Mouse (Mus musculus) stomach, postnatal 0 days (tissue): Measurements from ENCODE around the gene Vps11. TPM values are rescaled to one million over a fixed set of nuclear protein-coding genes. Genes with fewer than 3 reads are reported as not detected.

Source experiments
- ATAC-seq: fragments of 200-750 bp; cut with Nextera tagmentation; 2 replicates; pipeline ENCODE4 v1.8.0; 2017; ENCODE audit not compliant: low FRiP score, low TSS enrichment
- DNase-seq: peaks from one replicate; pipeline ENCODE4 v3.0.0-alpha.2; 2016; ENCODE audit warnings: low spot score
- H3K27ac ChIP-seq: fragments of 300-500 bp; sonication (generic); replicated peaks from 2 replicates; pipeline ENCODE4 v1.5.1; 2014; ENCODE audit warnings: mild to moderate bottlenecking, control low read depth
- H3K27me3 ChIP-seq: fragments of 300-500 bp; sonication (generic); 2 replicates; pipeline ENCODE4 v1.6.1; 2014; ENCODE audit warnings: low read length; ENCODE audit not compliant: control insufficient read depth, insufficient read depth
- H3K36me3 ChIP-seq: fragments of 300-500 bp; sonication (generic); 2 replicates; pipeline ENCODE4 v1.6.1; 2014; ENCODE audit warnings: low read length, mixed read lengths; ENCODE audit not compliant: control insufficient read depth, insufficient read depth
- H3K4me1 ChIP-seq: fragments of 300-500 bp; sonication (generic); replicated peaks from 2 replicates; pipeline ENCODE4 v1.6.1; 2014; ENCODE audit warnings: antibody characterized with exemption; ENCODE audit not compliant: control insufficient read depth, insufficient read depth
- H3K4me2 ChIP-seq: fragments of 300-500 bp; sonication (generic); replicated peaks from 2 replicates; pipeline ENCODE4 v1.6.1; 2014; ENCODE audit warnings: low read depth, mild to moderate bottlenecking, control low read depth, moderate library complexity
- H3K4me3 ChIP-seq: fragments of 300-500 bp; sonication (generic); 2 replicates; pipeline ENCODE4 v1.5.1; 2014; ENCODE audit warnings: low read depth, low read length, control low read depth
- H3K9ac ChIP-seq: fragments of 300-500 bp; sonication (generic); 2 replicates; pipeline ENCODE4 v1.6.1; 2014; ENCODE audit warnings: mild to moderate bottlenecking, low read length, control low read depth, mixed read lengths
- H3K9me3 ChIP-seq: fragments of 300-500 bp; sonication (generic); 2 replicates; pipeline ENCODE4 v1.6.1; 2016; ENCODE audit warnings: low read length; ENCODE audit not compliant: control insufficient read depth
- CTCF ChIP-seq: IDR thresholded peaks from 2 replicates; pipeline ENCODE4 v1.5.1; 2016; ENCODE audit warnings: antibody characterized with exemption, low read depth, mild to moderate bottlenecking, moderate library complexity
- EP300 ChIP-seq: optimal IDR thresholded peaks from 2 replicates; pipeline ENCODE3; 2016; ENCODE audit warnings: antibody characterized with exemption
- WGBS: fragments of 180-500 bp; shearing (Covaris S2); extraction: QIAGEN DNeasy Blood & Tissue Kit; methylation state at CpG from one replicate; pipeline ENCODE4 v1.1.7; 2014; 5-methylcytosine and 5-hydroxymethylcytosine counted together
- polyA plus RNA-seq: library from polyadenylated mRNA; unstranded; fragments of >200 nt; fragmentation: Nextera tagmentation; extraction: Ambion mirVana; gene quantifications from 2 replicates; pipeline ENCODE4 v1.2.1, GENCODE M21; 2015

The Vps11 gene
- polyA plus RNA-seq, 1 experiment from 2014 or later, result 15.8 TPM

DNA sequence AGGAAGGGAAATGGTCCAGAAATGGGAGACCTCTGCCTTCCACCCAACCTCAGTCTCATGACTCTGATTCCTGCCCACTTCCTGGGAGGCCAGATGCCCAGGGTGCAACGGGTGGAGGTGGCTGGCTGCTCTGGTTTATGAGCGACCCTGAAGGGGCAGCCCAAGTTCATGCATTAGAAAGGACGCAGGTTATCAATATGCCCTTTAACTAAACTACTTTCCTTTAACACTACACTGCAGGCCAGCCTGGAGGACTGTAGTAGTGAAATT is 42.7 kb downstream of the Vps11 start:
- Histone ChIP-seq H3K9me3 (no peaks in the 10 kb centered on the region), H3K27me3 (no peaks in the 10 kb centered on the region), H3K27ac (no peak overlapping the region), H3K4me3 (peak overlapping the region; percentile 92), H3K9ac (no peak overlapping the region), H3K4me1 (no peaks in the 10 kb centered on the region; the same call in none of the 2 replicates), H3K36me3 (peaks cover 22% of the 10 kb centered on the region), H3K4me2 (peak overlapping the region; percentile 97)
- no peak for TF ChIP-seq CTCF
- no peak for TF ChIP-seq EP300
- WGBS, result 32% methylated on average over 3 of the region's 3 CpGs
- DNase-seq (no peak), ATAC-seq (no peak)

DNA sequence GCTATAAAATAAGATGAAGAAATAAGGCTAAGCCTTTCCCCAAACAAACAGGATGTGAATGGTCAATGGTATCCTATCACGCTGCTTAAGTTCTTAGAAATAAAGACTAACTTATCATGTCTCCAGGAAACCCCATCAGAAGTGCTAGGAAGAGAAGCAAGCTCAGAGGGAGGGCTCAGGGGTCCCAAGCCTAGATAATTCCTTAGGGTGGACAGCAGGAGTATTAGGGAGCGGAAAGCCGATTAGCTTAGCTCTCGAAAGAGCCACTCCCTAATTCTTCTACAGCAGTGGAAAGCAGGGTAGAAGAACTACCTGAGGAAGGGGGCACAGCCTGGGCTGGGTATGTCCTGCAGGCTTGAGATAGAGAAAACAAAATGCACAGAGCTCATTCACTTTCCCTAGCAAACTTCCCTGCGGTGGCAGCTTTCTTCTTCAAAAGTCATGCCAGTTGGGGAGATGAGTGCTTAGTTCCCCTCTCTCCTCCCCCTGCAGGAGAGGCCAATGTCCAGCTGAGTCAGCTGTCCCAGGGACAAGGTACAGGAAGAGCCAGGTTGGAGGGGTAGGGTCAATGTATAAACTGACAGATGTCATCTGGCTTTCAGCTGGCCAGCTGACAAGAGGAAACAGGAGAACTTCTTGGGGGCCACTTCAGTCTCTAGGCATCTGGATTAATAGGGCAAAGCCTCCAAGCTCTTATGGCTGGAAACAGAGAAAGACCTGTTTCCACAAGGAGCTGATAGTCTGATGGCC is 43.2 kb downstream of the Vps11 start:
- Histone ChIP-seq H3K36me3 (peaks cover 22% of the 10 kb centered on the region), H3K4me2 (peak overlapping the region; percentile 97), H3K9me3 (no peaks in the 10 kb centered on the region), H3K4me3 (peak overlapping the region; percentile 92), H3K4me1 (no peaks in the 10 kb centered on the region; the same call in none of the 2 replicates), H3K27me3 (no peaks in the 10 kb centered on the region), H3K9ac (0 out of 2 replicates have a peak overlapping the region, but pooled peaks have one; percentile 19), H3K27ac (no peak overlapping the region)
- 55% methylated on average over 5 of the region's 5 CpGs for WGBS
- TF ChIP-seq EP300, result no peak
- TF ChIP-seq CTCF, result no peak
- DNase-seq (peak; percentile 37), ATAC-seq (no peak)

DNA sequence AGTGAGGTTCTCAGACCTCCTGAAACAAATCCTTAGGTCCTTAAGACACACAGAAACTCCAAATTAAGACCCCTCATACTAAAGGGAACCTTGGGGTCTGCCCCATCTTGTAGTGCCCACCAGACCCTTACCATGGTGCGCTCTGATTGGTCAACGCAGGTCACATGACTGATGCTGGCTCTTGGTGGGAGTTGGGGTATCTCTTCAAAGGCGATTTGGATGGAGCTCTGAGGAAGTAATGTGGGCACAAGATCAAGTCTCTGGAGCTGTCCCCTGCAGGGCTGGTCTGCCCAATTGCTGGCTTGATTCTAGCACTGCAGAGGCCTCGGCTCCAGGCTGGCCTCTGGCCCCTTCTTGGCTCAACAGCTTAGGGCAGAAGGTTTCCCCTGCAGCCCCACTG is 44.0 kb downstream of the Vps11 start:
- ATAC-seq (no peak), DNase-seq (no peak)
- 78% methylated on average over 4 of the region's 4 CpGs for WGBS
- H3K4me2 ChIP-seq, result 0 out of 2 replicates have a peak overlapping the region, but pooled peaks have one; percentile 12
- H3K9ac ChIP-seq, result no peak overlapping the region
- H3K4me1 ChIP-seq, result no peaks in the 10 kb centered on the region; the same call in none of the 2 replicates
- H3K9me3 ChIP-seq, result no peaks in the 10 kb centered on the region
- no peak overlapping the region for H3K27ac ChIP-seq
- peaks cover 22% of the 10 kb centered on the region for H3K36me3 ChIP-seq
- TF ChIP-seq CTCF (no peak), EP300 (no peak)
- H3K4me3 ChIP-seq, result no peak overlapping the region
- no peaks in the 10 kb centered on the region for H3K27me3 ChIP-seq

DNA sequence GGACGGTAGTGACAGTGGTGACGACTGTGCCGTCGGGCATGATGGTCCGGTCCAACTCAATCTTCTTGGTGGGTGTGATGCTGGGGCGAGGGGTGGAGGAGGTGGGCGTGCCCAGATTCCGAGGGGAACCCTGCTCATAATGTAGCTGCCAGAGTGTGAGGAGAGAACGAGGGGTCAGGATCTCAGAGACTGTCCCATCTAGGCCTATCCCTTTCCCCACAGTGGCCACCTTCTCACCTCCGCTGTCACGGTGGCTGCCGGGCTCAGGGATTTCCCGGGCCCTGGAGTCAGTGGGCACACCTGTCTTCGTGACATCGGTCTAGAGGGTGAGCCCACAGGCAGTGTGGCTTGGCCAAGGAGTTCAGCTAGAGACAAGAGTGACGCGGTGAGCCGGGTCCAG is 46.6 kb downstream of the Vps11 start:
- no peak for ATAC-seq
- WGBS, result 92% methylated on average over 18 of the region's 18 CpGs

DNA sequence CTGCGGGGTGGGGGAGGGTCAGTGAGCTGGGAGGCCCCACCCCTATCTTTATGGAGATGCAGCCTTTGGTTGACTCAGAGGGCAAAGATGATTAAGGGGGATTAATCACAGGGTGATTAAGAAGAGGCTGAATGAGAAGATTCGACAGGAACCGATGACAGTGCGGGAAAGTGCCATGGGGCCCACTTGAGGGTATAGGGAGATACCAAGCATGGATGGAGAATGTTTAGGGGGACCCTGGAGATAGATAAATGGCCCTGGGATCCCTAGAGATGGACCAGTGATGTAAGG is 47.3 kb downstream of the Vps11 start:
- Histone ChIP-seq H3K36me3 (peaks cover 22% of the 10 kb centered on the region), H3K9ac (no peak overlapping the region), H3K27me3 (no peaks in the 10 kb centered on the region), H3K4me2 (no peak overlapping the region), H3K4me1 (no peaks in the 10 kb centered on the region; the same call in none of the 2 replicates), H3K27ac (no peak overlapping the region), H3K4me3 (no peak overlapping the region), H3K9me3 (no peaks in the 10 kb centered on the region)
- DNase-seq (no peak), ATAC-seq (no peak)
- WGBS, result 78% methylated on average over 4 of the region's 4 CpGs
- TF ChIP-seq EP300 (no peak), CTCF (no peak)

More for the DNA sequence above, 46.6 kb downstream of the Vps11 start:
- H3K4me1 ChIP-seq, result no peaks in the 10 kb centered on the region; the same call in none of the 2 replicates
- no peak for DNase-seq
- H3K4me3 ChIP-seq, result no peak overlapping the region
- H3K9ac ChIP-seq, result no peak overlapping the region
- H3K36me3 ChIP-seq, result peaks cover 22% of the 10 kb centered on the region
- no peak overlapping the region for H3K27ac ChIP-seq
- no peaks in the 10 kb centered on the region for H3K27me3 ChIP-seq
- H3K4me2 ChIP-seq, result no peak overlapping the region
- TF ChIP-seq CTCF (no peak), EP300 (no peak)
- no peaks in the 10 kb centered on the region for H3K9me3 ChIP-seq

DNA sequence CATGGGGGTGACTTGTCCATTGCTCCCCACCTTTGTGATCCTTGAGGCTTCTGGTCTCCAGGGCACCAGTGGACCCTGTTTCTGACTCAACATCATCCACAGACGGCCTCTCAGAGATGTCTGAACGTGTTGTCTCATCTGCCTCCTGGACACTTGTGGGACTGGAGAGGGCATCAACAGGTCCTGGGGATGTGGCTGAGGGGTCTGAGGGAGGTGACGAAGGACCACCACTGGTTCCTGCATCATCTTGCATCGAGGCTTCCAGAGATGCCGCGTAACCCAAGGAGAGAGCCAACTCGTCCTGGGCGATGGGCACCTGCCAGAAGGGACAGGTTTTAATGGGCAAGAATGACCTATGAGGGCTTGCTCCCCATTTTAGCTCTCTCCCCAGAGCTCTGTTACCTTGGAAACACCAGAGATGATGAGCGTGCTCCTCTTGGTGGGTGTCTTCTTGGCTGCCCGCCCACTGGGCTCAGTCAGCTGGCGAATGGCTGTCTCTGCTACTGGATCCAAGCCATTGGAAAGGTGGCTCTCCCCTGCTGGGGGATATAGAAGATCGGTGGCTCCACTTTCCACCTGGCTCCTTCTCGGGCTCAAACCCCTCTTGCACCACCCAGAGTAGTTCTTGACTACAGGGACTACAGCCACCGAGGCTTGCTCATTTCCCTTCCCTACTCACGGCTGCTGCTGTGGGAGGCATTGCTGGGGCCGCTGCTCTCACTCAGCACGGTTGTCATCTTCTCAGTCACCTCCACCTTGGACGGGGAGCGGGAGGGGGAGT is 47.8 kb downstream of the Vps11 start:
- ATAC-seq, result no peak
- no peak overlapping the region for H3K4me2 ChIP-seq
- H3K9me3 ChIP-seq, result no peaks in the 10 kb centered on the region
- H3K27ac ChIP-seq, result no peak overlapping the region
- no peak for DNase-seq
- 76% methylated on average over 19 of the region's 19 CpGs for WGBS
- peaks cover 22% of the 10 kb centered on the region for H3K36me3 ChIP-seq
- no peaks in the 10 kb centered on the region; the same call in 1 of the 2 replicates for H3K4me1 ChIP-seq
- H3K27me3 ChIP-seq, result no peaks in the 10 kb centered on the region
- TF ChIP-seq EP300, result no peak
- no peak for TF ChIP-seq CTCF
- H3K9ac ChIP-seq, result no peak overlapping the region
- H3K4me3 ChIP-seq, result no peak overlapping the region
